Mouse (Mus musculus): ENCODE measurements around the gene Nhlrc4. TPM values are rescaled to one million over a fixed set of nuclear protein-coding genes. Genes with fewer than 3 reads are reported as not detected.

The Nhlrc4 gene
- total RNA-seq, 1 experiment from 2014 or later = not detected

GRCm38 (mm10) chr17:25942597-25943151 lies 2.1 kb downstream of the Nhlrc4 start:
- no peak for ATAC-seq (ENCODE audit: extremely low read depth, insufficient number of reproducible peaks, low FRiP score, poor library complexity, severe bottlenecking)

GRCm38 (mm10) chr17:25941511-25942241 lies 3.1 kb downstream of the Nhlrc4 start:
- peak; percentile 53 for ATAC-seq (ENCODE audit: extremely low read depth, insufficient number of reproducible peaks, low FRiP score, poor library complexity, severe bottlenecking)

DNA sequence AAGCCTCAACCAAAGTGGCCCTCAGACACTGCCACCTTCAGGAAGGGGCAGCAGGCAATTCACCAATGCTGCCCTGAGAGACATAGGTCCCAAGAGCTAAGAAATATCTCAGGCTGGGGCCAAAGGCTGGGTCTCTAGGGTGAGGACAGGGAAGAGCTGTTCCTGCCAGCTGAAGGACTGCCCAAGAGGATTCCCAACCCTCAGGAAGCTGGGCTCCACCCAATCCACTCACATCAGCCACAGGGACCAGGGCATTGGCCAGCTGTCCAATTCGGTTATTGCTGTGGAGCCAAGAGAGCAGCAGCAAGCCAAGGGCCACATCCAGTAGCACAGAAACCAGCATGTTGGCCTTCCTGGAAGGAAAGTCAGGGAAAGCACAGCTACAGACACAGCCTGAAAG lies 10.2 kb downstream of the Nhlrc4 start:
- ATAC-seq (ENCODE audit: extremely low read depth, insufficient number of reproducible peaks, low FRiP score, poor library complexity, severe bottlenecking) = no peak

GRCm38 (mm10) chr17:25925348-25925747 lies 19.4 kb downstream of the Nhlrc4 start:
- no peak for ATAC-seq (ENCODE audit: extremely low read depth, insufficient number of reproducible peaks, low FRiP score, poor library complexity, severe bottlenecking)

DNA sequence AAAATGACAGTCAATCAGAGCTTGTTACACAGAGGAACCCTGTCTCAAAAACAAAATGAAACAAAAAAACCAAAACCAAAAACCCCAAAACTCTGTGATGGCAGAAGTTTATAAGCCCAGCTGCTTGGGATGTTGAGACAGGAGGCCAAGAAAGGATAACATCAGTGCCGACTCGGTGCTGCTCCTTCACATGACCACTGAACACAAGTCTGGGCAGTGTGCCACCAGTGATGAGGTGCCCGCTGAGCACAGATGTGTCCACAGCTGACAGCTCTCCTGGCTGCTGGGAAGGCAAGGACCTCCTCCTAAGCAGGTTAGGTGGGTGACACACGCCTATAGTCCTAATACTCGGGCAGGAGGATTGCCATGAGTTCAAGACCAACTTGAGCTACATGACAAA lies 22.6 kb downstream of the Nhlrc4 start:
- ATAC-seq (ENCODE audit: extremely low read depth, insufficient number of reproducible peaks, low FRiP score, poor library complexity, severe bottlenecking) = no peak

GRCm38 (mm10) chr17:25919786-25920642 lies 24.7 kb downstream of the Nhlrc4 start:
- peak; percentile 88 for ATAC-seq (ENCODE audit: extremely low read depth, insufficient number of reproducible peaks, low FRiP score, poor library complexity, severe bottlenecking)

GRCm38 (mm10) chr17:25919144-25919785 lies 25.5 kb downstream of the Nhlrc4 start, which contains the start of gene Rab40c:
Rab40c (minus strand) TSS chr17:25919727.
- no peak for ATAC-seq (ENCODE audit: extremely low read depth, insufficient number of reproducible peaks, low FRiP score, poor library complexity, severe bottlenecking)

DNA sequence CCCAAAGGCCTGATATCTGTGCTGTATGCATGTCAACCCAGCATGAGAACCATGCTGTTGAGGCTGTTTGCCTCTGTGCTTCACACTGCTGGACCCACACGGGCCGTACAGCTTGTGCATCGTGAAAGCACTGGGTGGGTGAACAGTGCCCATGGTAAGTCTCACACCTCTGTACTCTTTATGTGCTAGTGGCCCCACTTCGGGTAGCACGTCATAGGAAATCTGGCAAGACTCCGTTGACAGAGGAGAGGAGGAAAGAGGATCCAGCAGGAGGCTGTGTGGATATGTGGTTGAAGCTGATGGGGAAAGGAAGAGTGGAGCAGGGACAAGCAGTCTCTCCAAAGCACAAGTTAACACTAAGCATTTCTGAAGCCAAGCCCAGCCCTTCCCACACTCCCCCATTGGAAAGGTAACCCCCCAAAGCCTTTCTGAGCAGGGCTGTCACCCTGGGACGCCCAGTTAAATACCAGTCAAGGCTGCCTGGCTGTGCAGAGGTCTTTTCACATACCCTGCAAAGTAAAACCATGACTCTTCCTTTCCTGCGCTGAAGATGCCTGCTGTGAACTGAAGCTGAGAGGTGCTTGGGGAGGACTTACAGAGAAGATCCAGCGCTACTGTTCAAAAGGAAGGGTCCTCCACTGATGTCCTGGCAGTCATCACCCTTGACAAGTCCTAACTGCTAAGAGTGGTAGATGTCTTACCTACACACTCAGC lies 26.6 kb downstream of the Nhlrc4 start:
- ATAC-seq (ENCODE audit: extremely low read depth, insufficient number of reproducible peaks, low FRiP score, poor library complexity, severe bottlenecking) = no peak

GRCm38 (mm10) chr17:25916931-25917647 lies 27.7 kb downstream of the Nhlrc4 start:
- ATAC-seq (ENCODE audit: extremely low read depth, insufficient number of reproducible peaks, low FRiP score, poor library complexity, severe bottlenecking) = no peak

DNA sequence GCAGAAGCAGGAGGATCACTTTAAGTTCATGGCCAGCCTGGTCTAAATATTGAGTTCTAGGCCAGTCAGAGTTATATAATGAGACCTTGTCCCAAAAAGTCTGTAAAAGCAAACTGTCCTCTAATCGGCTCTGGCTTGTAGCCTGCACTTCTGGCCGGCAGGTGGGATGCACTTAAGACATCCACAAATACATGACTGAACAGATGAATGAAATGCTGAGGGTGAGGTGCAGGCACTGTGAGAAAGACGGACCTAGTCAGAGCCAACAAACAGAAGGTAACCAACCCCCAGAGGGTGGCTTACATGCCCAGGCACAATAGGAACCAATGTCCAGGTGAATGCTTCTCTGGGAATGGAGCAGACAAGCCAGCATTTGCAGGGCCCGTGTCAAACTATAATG lies 30.5 kb downstream of the Nhlrc4 start:
- no peak for ATAC-seq (ENCODE audit: extremely low read depth, insufficient number of reproducible peaks, low FRiP score, poor library complexity, severe bottlenecking)

DNA sequence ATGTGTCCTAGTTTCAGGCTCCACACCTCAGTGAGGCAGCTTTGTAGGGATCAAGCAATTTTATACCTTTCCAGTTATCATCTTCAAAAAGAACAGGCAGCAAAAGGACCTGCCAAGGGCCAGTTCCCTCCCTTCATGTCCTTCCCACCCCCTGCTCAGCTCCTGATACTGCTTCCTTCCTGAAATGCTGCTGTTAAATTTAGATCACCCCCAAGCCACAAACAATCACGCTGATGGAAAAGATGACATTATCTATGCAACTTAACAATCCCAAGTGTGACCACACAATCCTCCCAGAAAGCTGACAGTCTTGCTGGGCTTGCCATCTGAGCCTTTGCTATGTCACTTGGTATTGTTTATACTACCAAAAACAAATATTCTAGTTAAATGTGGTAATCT lies 30.9 kb downstream of the Nhlrc4 start:
- no peak for ATAC-seq (ENCODE audit: extremely low read depth, insufficient number of reproducible peaks, low FRiP score, poor library complexity, severe bottlenecking)

GRCm38 (mm10) chr17:25913186-25913876 lies 31.4 kb downstream of the Nhlrc4 start:
- ATAC-seq (ENCODE audit: extremely low read depth, insufficient number of reproducible peaks, low FRiP score, poor library complexity, severe bottlenecking) = no peak

DNA sequence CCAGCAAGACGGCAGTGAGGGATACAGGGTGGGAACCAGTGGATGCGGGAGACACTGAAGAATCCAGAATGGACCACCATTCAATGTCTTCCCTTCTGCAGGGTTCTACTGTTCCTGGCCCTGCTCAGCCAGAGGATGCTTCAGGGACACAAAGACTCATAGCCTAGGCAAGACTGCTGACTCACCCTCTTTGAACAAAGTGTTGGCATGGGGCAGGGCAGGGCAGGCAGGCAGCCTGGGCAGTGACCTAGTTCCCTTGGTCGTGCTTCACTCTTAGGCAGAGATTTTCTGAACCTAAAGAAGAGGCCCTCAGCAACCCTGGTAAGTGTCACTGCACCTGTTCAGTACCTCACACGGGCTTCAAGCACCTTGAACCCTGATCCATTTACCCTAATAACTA lies 32.9 kb downstream of the Nhlrc4 start:
- no peak for ATAC-seq (ENCODE audit: extremely low read depth, insufficient number of reproducible peaks, low FRiP score, poor library complexity, severe bottlenecking)

GRCm38 (mm10) chr17:25907640-25908039 lies 37.1 kb downstream of the Nhlrc4 start:
- no peak for ATAC-seq (ENCODE audit: extremely low read depth, insufficient number of reproducible peaks, low FRiP score, poor library complexity, severe bottlenecking)

DNA sequence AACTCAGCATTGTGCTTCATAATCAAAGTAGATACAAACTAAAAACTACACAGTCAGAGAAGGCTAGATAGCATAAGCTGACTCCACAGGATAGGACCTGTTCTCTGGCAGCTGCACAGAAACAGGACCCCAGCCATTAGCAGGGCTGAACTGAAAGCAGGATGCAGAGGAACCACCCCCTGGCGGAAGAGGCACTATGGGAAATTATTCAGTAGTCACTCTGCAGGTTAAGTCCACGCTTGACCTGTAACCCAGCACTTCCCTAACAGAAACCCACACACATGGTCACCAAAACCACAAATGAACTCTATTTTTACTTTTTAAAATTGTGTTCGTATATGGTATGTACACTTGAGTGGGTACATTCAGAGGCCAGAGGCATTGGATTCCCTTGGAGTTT lies 41.7 kb downstream of the Nhlrc4 start:
- 0 out of 2 replicates have a peak, but pooled peaks have one; percentile 48 for ATAC-seq (ENCODE audit: extremely low read depth, insufficient number of reproducible peaks, low FRiP score, poor library complexity, severe bottlenecking)

- no peak for ATAC-seq (ENCODE audit: extremely low read depth, insufficient number of reproducible peaks, low FRiP score, poor library complexity, severe bottlenecking)
These were observed 44.6 kb downstream of the Nhlrc4 start for GRCm38 (mm10) chr17:25900193-25900592.

- no peak for ATAC-seq (ENCODE audit: extremely low read depth, insufficient number of reproducible peaks, low FRiP score, poor library complexity, severe bottlenecking)
These were observed 48.9 kb downstream of the Nhlrc4 start for GRCm38 (mm10) chr17:25895891-25896290.

DNA sequence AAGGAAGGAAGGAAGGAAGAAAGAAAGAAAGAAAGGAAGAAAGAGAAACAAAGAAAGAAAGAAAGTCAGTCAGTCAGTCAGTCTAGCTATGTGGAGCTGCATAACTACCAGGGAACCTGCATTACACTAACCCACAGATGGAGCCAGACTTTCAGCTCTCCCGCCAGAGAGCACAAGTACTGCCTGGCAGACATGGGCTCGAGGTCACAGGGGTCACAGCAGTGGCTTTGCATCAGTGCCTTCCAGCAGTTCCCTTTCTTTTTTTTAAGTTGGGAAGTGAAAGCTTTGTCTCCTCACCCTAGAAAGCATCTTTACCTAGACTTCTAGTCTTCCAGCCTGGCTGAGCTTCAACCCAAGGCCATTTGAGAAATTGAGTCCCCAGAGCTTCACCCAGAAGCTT lies 49.3 kb downstream of the Nhlrc4 start:
- no peak for ATAC-seq (ENCODE audit: extremely low read depth, insufficient number of reproducible peaks, low FRiP score, poor library complexity, severe bottlenecking)
